In genomic region chr6:119521931-119522391, GRCm38 (mm10) we compare ENCODE assay signal across 8 mouse cellular contexts. TPM values are rescaled to one million over a fixed set of nuclear protein-coding genes. Genes with fewer than 3 reads are reported as not detected.
DNase-seq lines count a peak whose midpoint lies in the region; ATAC-seq and TF ChIP-seq lines count a peak whose summit lies in the region.

No protein-coding gene starts in this region.

- H3K4me2 ChIP-seq in heart, embryonic 12.5 days, result no peak overlapping the region

- no peak for TF ChIP-seq CTCF in heart, adult 2 months (IDR thresholded peaks at IDR 0.05)

- TF ChIP-seq POLR2A in heart, adult 2 months (IDR thresholded peaks at IDR 0.05; ENCODE audit: insufficient read depth, low read depth, low read length), result no peak

- WGBS in heart, adult 2 months, result 29% methylated on average over 3 of the region's 3 CpGs
- 37% methylated on average over 3 of the region's 3 CpGs for WGBS in heart, embryonic 12.5 days

- peak; percentile 11 for DNase-seq in cerebellum, adult 11-12 months
- no peak for DNase-seq in cerebellum, postnatal 4 days (ENCODE audit: low spot score in 2 of 2)
- DNase-seq in right cerebral cortex, adult 18-20 months, result peak; percentile 48
- no peak for DNase-seq in right cerebral cortex, postnatal 14 days
- DNase-seq in natural killer cell, adult 2 months (ENCODE audit: low spot score in 2 of 2), result peak; percentile 46 to 63
- DNase-seq in heart, adult 2 months, result no peak
- no peak for DNase-seq in adrenal gland, postnatal 14 days

- H3K79me2 ChIP-seq in heart, adult 2 months (replicated peaks; ENCODE audit: control insufficient read depth, insufficient read depth, low read length), result no peaks in the 10 kb centered on the region

- H3K36me3 ChIP-seq in heart, adult 2 months (ENCODE audit: control insufficient read depth, insufficient read depth, low read length), result no peaks in the 10 kb centered on the region
- H3K36me3 ChIP-seq in heart, embryonic 12.5 days, result no peaks in the 10 kb centered on the region

- H3K9me3 ChIP-seq in heart, embryonic 12.5 days (replicated peaks), result no peaks in the 10 kb centered on the region

- no peak overlapping the region for H3K4me3 ChIP-seq in heart, adult 2 months
- no peak overlapping the region for H3K4me3 ChIP-seq in heart, embryonic 12.5 days

- no peak overlapping the region for H3K9ac ChIP-seq in heart, adult 2 months (ENCODE audit: low read depth, low read length)
- no peak overlapping the region for H3K9ac ChIP-seq in heart, embryonic 12.5 days

- no peak overlapping the region for H3K27ac ChIP-seq in heart, adult 2 months
- H3K27ac ChIP-seq in heart, embryonic 12.5 days (ENCODE audit: poor library complexity, severe bottlenecking), result no peak overlapping the region

- no peaks in the 10 kb centered on the region for H3K27me3 ChIP-seq in heart, adult 2 months (ENCODE audit: control insufficient read depth, insufficient read depth, low read length)
- no peaks in the 10 kb centered on the region for H3K27me3 ChIP-seq in heart, embryonic 12.5 days (replicated peaks)

- ATAC-seq in heart, embryonic 12.5 days (ENCODE audit: insufficient number of reproducible peaks, low FRiP score), result no peak

- H3K4me1 ChIP-seq in heart, adult 2 months (ENCODE audit: control insufficient read depth, insufficient read depth, low read length), result no peaks in the 10 kb centered on the region; the same call in 1 of the 2 replicates
- peaks cover 31% of the 10 kb centered on the region for H3K4me1 ChIP-seq in heart, embryonic 12.5 days (replicated peaks)

- no peak for TF ChIP-seq EP300 in heart, adult 2 months (IDR thresholded peaks at IDR 0.05; ENCODE audit: insufficient read depth, low read depth, low read length)

- intact Hi-C loops in heart, adult 2 months (cut with DNase I), result no loop called here

RNA-seq across cellular contexts. Expression of gene Wnt5b, which starts 22.2 kb away (rescaled TPM):
- 1 to 10 TPM; 2.4 to 3.0 TPM for total RNA-seq in heart, adult 2 months (2021)
- 2.5 and 2.9 TPM in 2 replicates for polyA plus RNA-seq in heart, adult 2 months (2012; rRNA removed)
- 2.6 and 3.0 TPM in 2 replicates for total RNA-seq in adrenal gland, postnatal 14 days (2021)
- polyA plus RNA-seq in heart, embryonic 12.5 days (2016; fragmentation: Nextera tagmentation; extraction: Ambion mirVana), result 8.9 and 9.2 TPM in 2 replicates

RNA-seq across cellular contexts. Expression of gene Fbxl14, which starts 42.5 kb away (rescaled TPM):
- 10 to 100 TPM; 16.0 to 16.6 TPM for total RNA-seq in heart, adult 2 months (2021)
- polyA plus RNA-seq in heart, adult 2 months (2012; rRNA removed), result 19.7 and 20.3 TPM in 2 replicates
- total RNA-seq in adrenal gland, postnatal 14 days (2021), result 27.4 and 33.5 TPM in 2 replicates
- polyA plus RNA-seq in heart, embryonic 12.5 days (2016; fragmentation: Nextera tagmentation; extraction: Ambion mirVana), result 4.0 and 4.1 TPM in 2 replicates

Comparison
In these comparisons a context has a peak if more than half of its experiments do, and no peak if none do; other contexts are left out.
1. DNase-seq: peak in cerebellum, adult 11-12 months (single experiment), right cerebral cortex, adult 18-20 months (single experiment) and natural killer cell, adult 2 months (2 of 2); none in cerebellum, postnatal 4 days (0 of 2), right cerebral cortex, postnatal 14 days (single experiment), heart, adult 2 months (0 of 2) and adrenal gland, postnatal 14 days (single experiment).